Mouse (Mus musculus) urinary bladder, postnatal 36 days (tissue): ENCODE measurements around the gene Scaf1.
"Not testable (repeated sequence)": the region's sequence is repeated elsewhere in the genome, so short reads cannot be mapped to it uniquely, and the experiment has no call there.

Source experiments
- DNase-seq, 2 experiments: peaks; one replicate each; pipeline ENCODE4 v3.0.0; 2022; ENCODE audit warnings: low spot score in 2 of 2, mixed read lengths in 1 of 2

Gene Scaf1

GRCm38 (mm10) chr7:45045741-45046140 lies 29.6 kb upstream of the Scaf1 start:
- no peak for DNase-seq

DNA sequence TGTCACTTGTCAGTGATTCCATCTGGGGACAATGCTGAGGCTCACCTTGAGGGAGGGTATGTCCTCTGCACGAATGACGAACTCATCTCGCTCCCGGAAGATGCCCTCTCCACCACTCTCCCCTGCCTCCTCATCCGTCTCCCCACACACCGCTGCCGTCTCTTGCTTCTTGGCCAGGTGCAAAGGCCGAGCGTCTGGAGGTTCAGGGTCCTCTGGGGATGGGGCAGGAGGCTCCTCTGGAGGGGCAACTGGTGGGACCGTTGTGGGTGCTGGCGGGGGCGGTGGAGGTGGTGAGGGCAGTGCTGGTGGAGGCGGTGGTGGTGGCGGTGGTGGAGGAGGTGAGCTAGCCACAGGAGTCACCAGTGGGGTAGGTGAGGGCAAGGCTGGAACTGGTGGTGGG lies 27.1 kb upstream of the Scaf1 start:
- no peak for DNase-seq

GRCm38 (mm10) chr7:45040851-45041250 lies 24.7 kb upstream of the Scaf1 start:
- DNase-seq: no peak

GRCm38 (mm10) chr7:45038411-45038810 lies 22.2 kb upstream of the Scaf1 start:
- no peak for DNase-seq

DNA sequence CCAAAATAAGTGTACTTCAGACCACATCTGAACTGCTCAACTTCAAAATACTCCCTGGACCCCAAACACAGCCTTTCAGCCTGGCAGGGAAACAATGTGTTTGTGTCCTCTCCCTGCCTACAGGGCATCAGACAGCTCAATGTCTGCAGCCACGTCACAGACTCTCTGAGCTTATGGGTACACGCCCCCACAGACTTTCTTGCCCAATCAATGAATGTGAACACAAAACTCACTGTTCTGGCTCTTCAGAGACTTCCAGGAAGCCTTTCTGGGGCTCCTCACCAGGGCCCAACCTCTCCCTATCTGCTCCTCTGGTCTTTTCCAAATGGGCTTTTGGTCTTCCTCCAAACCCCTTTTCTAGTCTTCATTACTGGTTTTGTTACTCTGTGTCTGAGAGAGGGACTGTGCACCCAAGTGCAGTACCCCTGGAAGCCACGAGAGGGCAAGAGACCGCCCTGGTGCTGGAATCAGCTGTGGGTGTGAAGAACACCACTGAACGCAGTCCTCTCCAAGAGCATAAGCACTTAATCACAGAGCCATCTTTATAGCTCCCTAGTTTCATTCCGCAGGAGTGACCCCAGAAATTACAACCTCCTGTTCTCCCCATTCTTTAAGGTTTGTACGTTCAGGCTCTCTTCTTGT lies 21.7 kb upstream of the Scaf1 start:
- no peak for DNase-seq

DNA sequence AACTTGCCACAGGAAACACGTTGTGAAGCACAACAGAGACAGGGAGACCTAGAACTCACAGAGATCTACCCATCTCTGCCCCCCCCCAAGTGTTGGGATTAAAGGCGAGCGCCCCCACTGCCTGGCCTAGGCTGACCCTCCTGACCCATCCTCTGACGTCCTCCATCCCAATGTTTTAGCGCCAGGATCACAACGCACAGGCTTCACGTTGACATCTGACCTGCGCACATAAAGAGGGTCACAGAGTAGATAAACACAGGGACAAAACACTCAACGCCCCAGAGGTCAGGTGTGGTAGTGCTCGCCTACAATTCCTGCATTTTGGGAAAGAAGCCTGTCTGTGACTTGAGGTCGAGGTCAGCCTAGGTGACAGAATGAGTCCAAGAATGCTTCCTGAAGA lies 20.5 kb upstream of the Scaf1 start:
- no peak for DNase-seq

- no peak for DNase-seq
Measured at GRCm38 (mm10) chr7:45035631-45036030, 19.5 kb upstream of the Scaf1 start.

- no peak for DNase-seq
Measured at GRCm38 (mm10) chr7:45033722-45034359, 17.7 kb upstream of the Scaf1 start.

GRCm38 (mm10) chr7:45030857-45031256 lies 14.7 kb upstream of the Scaf1 start:
- DNase-seq: no peak

DNA sequence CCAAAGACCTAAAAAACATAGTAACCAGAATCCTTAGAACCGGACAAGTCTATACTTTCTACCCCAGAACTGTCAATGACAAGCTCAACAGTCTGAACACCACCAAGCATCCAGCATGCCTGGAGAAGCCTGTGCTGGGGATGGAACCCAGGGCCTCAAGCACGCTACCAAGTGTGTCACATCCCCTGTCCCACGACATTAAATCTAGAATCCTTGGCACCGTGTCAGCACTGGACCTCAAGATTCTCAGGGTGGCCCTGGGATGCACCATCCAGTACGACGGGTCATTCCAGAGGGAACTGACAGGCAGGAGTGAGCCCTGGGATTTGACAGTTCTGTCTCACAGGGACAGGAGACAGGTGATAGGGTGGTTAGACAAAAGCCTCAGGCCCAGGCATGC lies 13.8 kb upstream of the Scaf1 start:
- no peak for DNase-seq

DNA sequence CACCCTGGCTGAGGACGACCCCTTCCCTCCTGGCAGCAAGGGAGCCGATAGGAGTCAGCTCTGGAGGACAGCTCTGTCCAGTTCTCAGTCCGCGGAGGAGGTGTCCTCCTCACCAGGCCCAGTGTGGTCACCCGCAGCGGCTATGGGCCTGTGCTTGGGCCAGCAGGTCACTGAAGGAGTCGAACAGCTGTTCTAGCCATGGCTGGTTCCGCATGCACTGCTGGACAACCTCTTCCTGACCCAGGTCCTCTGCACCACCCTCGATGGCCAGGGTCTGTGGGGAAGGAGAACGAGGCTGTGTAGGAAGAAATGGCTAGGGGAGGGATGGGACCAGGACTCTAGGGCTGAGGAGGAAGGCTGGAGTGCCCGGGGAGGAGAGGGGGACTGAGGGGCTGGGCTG lies 12.2 kb upstream of the Scaf1 start:
- DNase-seq: no peak

- no peak for DNase-seq
Measured at GRCm38 (mm10) chr7:45027761-45028160, 11.6 kb upstream of the Scaf1 start.

DNA sequence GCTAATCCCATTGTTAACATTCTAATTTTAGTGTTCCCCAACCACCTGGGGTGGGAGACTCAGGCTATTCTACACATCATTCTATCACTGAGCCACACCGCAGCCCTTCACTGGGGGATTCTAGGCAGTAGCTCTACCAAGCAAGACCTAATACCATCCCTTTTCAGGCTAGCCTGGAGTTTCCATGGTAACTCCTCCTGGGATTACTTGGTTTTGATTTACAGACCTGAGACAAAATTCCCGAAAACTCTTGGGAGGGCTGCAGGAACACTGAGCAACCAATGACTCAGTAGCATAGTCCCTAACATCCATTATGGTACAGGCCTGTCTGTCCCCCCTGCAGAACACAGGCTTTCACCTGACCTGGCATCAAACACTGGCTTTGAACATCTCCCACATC lies 10.1 kb upstream of the Scaf1 start:
- DNase-seq: no peak

DNA sequence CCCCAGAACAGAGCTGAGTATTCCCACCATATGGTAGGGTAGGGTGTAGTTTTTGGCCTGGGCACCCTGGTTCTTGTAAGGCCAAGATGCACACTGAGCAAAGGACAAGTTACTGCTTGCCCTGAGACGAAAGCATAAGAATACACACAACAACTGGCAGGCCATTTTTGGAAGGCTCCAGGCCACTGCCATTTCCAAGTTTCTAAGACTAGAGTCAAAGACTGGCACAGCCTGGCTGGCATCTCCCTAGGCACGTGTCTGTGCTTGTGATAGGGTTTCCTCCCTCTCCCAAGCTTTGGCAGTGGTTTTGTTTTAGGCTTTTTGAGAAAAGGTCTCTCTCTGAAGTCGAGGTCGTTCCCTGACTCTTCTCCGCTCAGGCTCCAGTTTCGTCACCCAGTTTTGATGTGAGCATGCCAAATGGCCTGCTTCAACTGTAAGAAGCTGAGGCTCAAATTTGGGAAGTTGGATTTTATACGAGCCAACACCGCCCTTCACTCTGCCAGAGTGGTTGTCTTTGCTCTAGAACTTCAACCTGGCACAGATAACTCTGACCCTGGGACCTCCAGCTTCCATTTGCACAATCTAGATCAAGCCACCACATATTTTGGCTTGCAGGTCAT lies 9.5 kb upstream of the Scaf1 start:
- DNase-seq: peak in 1 of 2 experiments; percentile 41

- no peak for DNase-seq
Measured at GRCm38 (mm10) chr7:45024281-45025248, 8.4 kb upstream of the Scaf1 start.

DNA sequence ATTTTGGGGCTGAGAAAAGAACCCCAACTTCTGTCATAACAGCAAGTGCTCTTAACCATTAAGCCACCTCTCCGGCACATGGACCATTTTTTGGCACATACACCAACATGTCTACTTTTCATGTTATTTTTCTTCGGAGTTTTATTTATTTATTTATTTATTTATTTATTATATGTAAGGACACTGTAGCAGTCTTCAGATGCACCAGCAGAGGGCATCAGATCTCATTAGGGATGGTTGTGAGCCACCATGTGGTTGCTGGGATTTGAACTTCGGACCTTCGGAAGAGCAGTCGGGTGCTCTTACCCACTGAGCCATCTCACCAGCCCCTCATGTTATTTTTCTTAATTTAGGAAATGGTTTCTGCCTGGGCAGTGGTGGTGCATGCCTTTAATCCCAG lies 7.5 kb upstream of the Scaf1 start:
- not testable (repeated sequence) for DNase-seq

GRCm38 (mm10) chr7:45020225-45020624 lies 4.1 kb upstream of the Scaf1 start:
- no peak for DNase-seq

DNA sequence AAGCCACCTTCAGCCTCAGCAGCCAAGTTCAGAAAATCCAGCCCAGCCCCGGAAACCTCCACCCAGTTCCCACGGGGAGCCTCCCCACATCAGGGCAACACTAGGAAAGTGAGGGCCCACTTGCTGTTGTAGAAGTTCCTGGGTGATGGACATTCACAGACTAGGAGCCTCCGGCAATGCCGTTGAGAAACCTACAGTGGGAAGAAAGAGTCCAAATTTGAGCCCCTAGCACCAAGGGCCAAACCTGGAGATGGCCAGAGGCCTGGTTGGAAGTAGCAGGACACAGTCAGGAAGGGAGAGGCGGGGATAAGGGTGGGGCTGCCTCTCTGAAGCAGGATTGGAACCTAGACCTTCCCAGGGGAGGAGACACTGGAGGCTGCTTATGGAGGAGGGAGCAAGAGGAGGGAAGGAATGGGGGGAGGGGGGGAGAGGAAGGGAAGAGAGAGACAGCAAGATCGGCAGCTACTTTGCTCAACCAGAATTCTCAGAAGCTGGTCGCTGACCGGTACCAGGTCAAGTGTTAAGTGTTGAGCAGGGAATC lies 2.9 kb upstream of the Scaf1 start:
- DNase-seq: peak; percentile 41 to 71

GRCm38 (mm10) chr7:45017242-45018061 lies 1.3 kb upstream of the Scaf1 start, which contains the start of gene Rras:
TSS of gene Rras (plus strand) at chr7:45017961.
- DNase-seq: peak; percentile 84 to 92

DNA sequence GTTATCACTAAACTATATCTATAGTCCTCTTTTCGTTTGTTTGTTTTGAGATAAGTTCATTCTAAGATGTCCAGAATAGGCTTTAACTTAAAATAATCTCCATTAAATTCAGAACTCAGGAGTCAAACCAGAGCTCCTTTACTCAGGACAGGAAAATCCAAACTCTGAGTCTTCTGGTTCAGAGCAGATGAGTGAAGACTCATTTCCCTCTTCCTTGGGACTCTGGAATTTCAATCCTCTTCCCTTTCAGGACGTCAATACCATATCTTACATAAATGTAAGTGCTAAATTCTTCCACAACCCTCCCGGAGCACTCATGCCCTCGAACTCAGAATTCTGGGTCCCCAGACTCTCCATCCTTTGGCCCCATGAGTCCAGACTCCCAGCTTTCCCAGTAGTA lies 598 bp upstream of the Scaf1 start:
- DNase-seq: no peak
